Mouse (Mus musculus) lung, postnatal 0 days (tissue): ENCODE measurements at regions not wholly inside any gene's neighbourhood (a gene's known extent, or its start where the extent isn't known, plus 50 kb on each side); places are given as distances from the start of the nearest gene placed in this dataset.

Source experiments
- CTCF ChIP-seq: IDR thresholded peaks from 2 replicates; pipeline ENCODE4 v1.5.1; 2016; ENCODE audit warnings: antibody characterized with exemption, mild to moderate bottlenecking
- EP300 ChIP-seq: IDR thresholded peaks from 2 replicates; pipeline ENCODE4 v1.6.1; 2016; ENCODE audit warnings: antibody characterized with exemption, mild to moderate bottlenecking, control low read depth

- TF ChIP-seq CTCF (no peak), EP300 (no peak)
Measured at GRCm38 (mm10) chr19:25937343-25937742, 265.1 kb downstream of the Dmrt2 start.
